10 mouse cellular contexts compared by ENCODE assay signal in genomic region chr8:84738715-84739400, GRCm38 (mm10). TPM values are rescaled to one million over a fixed set of nuclear protein-coding genes. Genes with fewer than 3 reads are reported as not detected.
DNase-seq lines count a peak whose midpoint lies in the region; ATAC-seq and TF ChIP-seq lines count a peak whose summit lies in the region.
"Had no signal": no experiment of that assay in that cellular context is flagged by ENCODE, and none has a peak within 500 bp of the region (broad histone marks: within the 10 kb centered on the region; RNA-seq: fewer than 3 reads in every experiment).

No protein-coding gene starts in this region.

- peak overlapping the region; percentile 73 for H3K27ac ChIP-seq in cerebellum, adult 2 months (ENCODE audit: insufficient read depth, low read length)
- peak overlapping the region; percentile 8; the same call in 1 of the 2 replicates for H3K27ac ChIP-seq in lung, embryonic 14.5 days (ENCODE audit: low read depth)
- H3K27ac ChIP-seq in heart, embryonic 16.5 days (ENCODE audit: low read length) = peak overlapping the region; percentile 61
- H3K27ac ChIP-seq in neural tube, embryonic 13.5 days (replicated peaks) = peak overlapping the region; percentile 47

- 0 out of 2 replicates have a peak, but pooled peaks cover 10% of the 10 kb centered on the region for H3K36me3 ChIP-seq in lung, embryonic 14.5 days (ENCODE audit: insufficient read depth)
- H3K36me3 ChIP-seq in heart, embryonic 16.5 days (ENCODE audit: control insufficient read depth, insufficient read depth) = no peaks in the 10 kb centered on the region
- H3K36me3 ChIP-seq in neural tube, embryonic 13.5 days = no peaks in the 10 kb centered on the region

- 0 out of 2 replicates have a peak overlapping the region, but pooled peaks have one; percentile 9 for H3K9ac ChIP-seq in lung, embryonic 14.5 days
- H3K9ac ChIP-seq in heart, embryonic 16.5 days (ENCODE audit: low read length) = peak overlapping the region; percentile 36; the same call in 1 of the 2 replicates
- peak overlapping the region; percentile 52; the same call in 1 of the 2 replicates for H3K9ac ChIP-seq in neural tube, embryonic 13.5 days

- H3K9me3 ChIP-seq in lung, embryonic 14.5 days (ENCODE audit: low read depth, low read length) = no peaks in the 10 kb centered on the region
- no peaks in the 10 kb centered on the region for H3K9me3 ChIP-seq in heart, embryonic 16.5 days (replicated peaks; ENCODE audit: control insufficient read depth, low read length)
- no peaks in the 10 kb centered on the region for H3K9me3 ChIP-seq in neural tube, embryonic 13.5 days

- TF ChIP-seq POLR2A in cerebellum, adult 2 months (IDR thresholded peaks at IDR 0.05; ENCODE audit: borderline replicate concordance, insufficient read depth, low read length) = no peak

- no peak overlapping the region for H3K4me3 ChIP-seq in cerebellum, adult 2 months (replicated peaks; ENCODE audit: insufficient read depth, low read depth, low read length)
- no peak overlapping the region for H3K4me3 ChIP-seq in lung, embryonic 14.5 days (ENCODE audit: low read depth, low read length)
- H3K4me3 ChIP-seq in heart, embryonic 16.5 days (ENCODE audit: low read length) = no peak overlapping the region
- no peak overlapping the region for H3K4me3 ChIP-seq in neural tube, embryonic 13.5 days

- peak in 1 of 2 experiments; percentile 60 for DNase-seq in cerebellum, adult 2 months
- no peak for DNase-seq in cerebellum, adult 8-10 months
- no peak for DNase-seq in lung, embryonic 14.5 days
- no peak for DNase-seq in lung, postnatal 10 days
- DNase-seq in layer of hippocampus, postnatal 36 days = no peak
- no peak for DNase-seq in cerebellum, adult 11 months

- 24% methylated on average over 10 of the region's 10 CpGs for WGBS in cerebellum, adult 2 months
- 57% methylated on average over 10 of the region's 10 CpGs for WGBS in lung, embryonic 14.5 days
- 74% methylated on average over 10 of the region's 10 CpGs for WGBS in heart, embryonic 16.5 days
- 42% methylated on average over 10 of the region's 10 CpGs for WGBS in neural tube, embryonic 13.5 days

- no peak for TF ChIP-seq CTCF in cerebellum, adult 2 months (IDR thresholded peaks at IDR 0.05; ENCODE audit: borderline replicate concordance, insufficient read depth, low read depth, low read length)
- TF ChIP-seq CTCF in lung, embryonic 14.5 days (IDR thresholded peaks at IDR 0.05; ENCODE audit: low read depth) = no peak

- no peak for ATAC-seq in lung, embryonic 14.5 days (ENCODE audit: insufficient read depth)
- ATAC-seq in heart, embryonic 16.5 days (replicated peaks; ENCODE audit: extremely low read depth, insufficient read depth, low FRiP score) = no peak
- ATAC-seq in neural tube, embryonic 13.5 days (ENCODE audit: low read depth) = no peak
- ATAC-seq: Patski had no signal

- no peak overlapping the region for H3K4me2 ChIP-seq in lung, embryonic 14.5 days
- no peak overlapping the region for H3K4me2 ChIP-seq in heart, embryonic 16.5 days (ENCODE audit: low read depth, low read length)
- 0 out of 2 replicates have a peak overlapping the region, but pooled peaks have one; percentile 40 for H3K4me2 ChIP-seq in neural tube, embryonic 13.5 days

- H3K27me3 ChIP-seq in cerebellum, adult 2 months (ENCODE audit: control insufficient read depth, insufficient read depth, low read length) = no peaks in the 10 kb centered on the region
- no peaks in the 10 kb centered on the region for H3K27me3 ChIP-seq in lung, embryonic 14.5 days (ENCODE audit: insufficient read depth, low read length)
- no peaks in the 10 kb centered on the region for H3K27me3 ChIP-seq in heart, embryonic 16.5 days (ENCODE audit: control insufficient read depth, insufficient read depth, low read length)
- H3K27me3 ChIP-seq in neural tube, embryonic 13.5 days = peaks cover 98% of the 10 kb centered on the region
- H3K27me3 ChIP-seq: Patski had no signal

- H3K4me1 ChIP-seq in cerebellum, adult 2 months (ENCODE audit: control insufficient read depth, insufficient read depth, low read length) = peaks cover 92% of the 10 kb centered on the region
- peaks cover 64% of the 10 kb centered on the region for H3K4me1 ChIP-seq in lung, embryonic 14.5 days (ENCODE audit: insufficient read depth)
- H3K4me1 ChIP-seq in heart, embryonic 16.5 days (ENCODE audit: control insufficient read depth, insufficient read depth, low read length) = peaks cover 76% of the 10 kb centered on the region
- peaks cover 97% of the 10 kb centered on the region for H3K4me1 ChIP-seq in neural tube, embryonic 13.5 days (replicated peaks)

RNA-seq across cellular contexts. Expression of gene G430095P16Rik, which starts 16.1 kb away (rescaled TPM):
- 0.27 and 0.33 TPM in 2 replicates for polyA plus RNA-seq in cerebellum, adult 2 months (2012; rRNA removed)
- polyA plus RNA-seq in lung, embryonic 14.5 days (2014; fragmentation: Nextera tagmentation; extraction: Ambion mirVana) = 2.7 and 2.8 TPM in 2 replicates
- polyA plus RNA-seq in heart, embryonic 16.5 days (2015; fragmentation: Nextera tagmentation; extraction: Ambion mirVana) = 3.1 and 4.7 TPM in 2 replicates
- polyA plus RNA-seq in neural tube, embryonic 13.5 days (2015; fragmentation: Nextera tagmentation; extraction: Ambion mirVana) = 1.4 and 2.2 TPM in 2 replicates
- total RNA-seq in layer of hippocampus, postnatal 36 days (2021) = not detected
- total RNA-seq: left cerebral cortex, adult 18-20 months had no signal

RNA-seq across cellular contexts. Expression of gene Lyl1, which starts 37.6 kb away (rescaled TPM):
- 1.7 TPM in 2 replicates for polyA plus RNA-seq in cerebellum, adult 2 months (2012; rRNA removed)
- 12.0 and 12.5 TPM in 2 replicates for polyA plus RNA-seq in lung, embryonic 14.5 days (2014; fragmentation: Nextera tagmentation; extraction: Ambion mirVana)
- polyA plus RNA-seq in heart, embryonic 16.5 days (2015; fragmentation: Nextera tagmentation; extraction: Ambion mirVana) = 10.2 and 12.0 TPM in 2 replicates
- 2.8 and 3.6 TPM in 2 replicates for polyA plus RNA-seq in neural tube, embryonic 13.5 days (2015; fragmentation: Nextera tagmentation; extraction: Ambion mirVana)
- total RNA-seq in layer of hippocampus, postnatal 36 days (2021) = 1 to 10 TPM; 1.2 to 2.0 TPM

RNA-seq across cellular contexts. Expression of gene Nacc1, which starts 51.2 kb away (rescaled TPM):
- 91.0 and 93.9 TPM in 2 replicates for polyA plus RNA-seq in cerebellum, adult 2 months (2012; rRNA removed)
- 29.8 and 33.8 TPM in 2 replicates for polyA plus RNA-seq in lung, embryonic 14.5 days (2014; fragmentation: Nextera tagmentation; extraction: Ambion mirVana)
- polyA plus RNA-seq in heart, embryonic 16.5 days (2015; fragmentation: Nextera tagmentation; extraction: Ambion mirVana) = 11.7 and 14.4 TPM in 2 replicates
- 14.1 and 15.1 TPM in 2 replicates for polyA plus RNA-seq in neural tube, embryonic 13.5 days (2015; fragmentation: Nextera tagmentation; extraction: Ambion mirVana)
- 10 to 100 TPM; 85.9 to 92.2 TPM for total RNA-seq in layer of hippocampus, postnatal 36 days (2021)

RNA-seq across cellular contexts. Expression of gene Trmt1, which starts 52.8 kb away (rescaled TPM):
- polyA plus RNA-seq in cerebellum, adult 2 months (2012; rRNA removed) = 144 and 148 TPM in 2 replicates
- 66.1 and 68.6 TPM in 2 replicates for polyA plus RNA-seq in lung, embryonic 14.5 days (2014; fragmentation: Nextera tagmentation; extraction: Ambion mirVana)
- 43.2 and 46.7 TPM in 2 replicates for polyA plus RNA-seq in heart, embryonic 16.5 days (2015; fragmentation: Nextera tagmentation; extraction: Ambion mirVana)
- 53.6 and 55.5 TPM in 2 replicates for polyA plus RNA-seq in neural tube, embryonic 13.5 days (2015; fragmentation: Nextera tagmentation; extraction: Ambion mirVana)
- 100 to 1,000 TPM in 1 of 2 experiments, 10 to 100 TPM in 1; 95.2 to 115 TPM for total RNA-seq in layer of hippocampus, postnatal 36 days (2021)

Comparison
In these comparisons a context has a peak if more than half of its experiments do, and no peak if none do; other contexts are left out.
1. H3K27ac ChIP-seq: peak in every context shown above with its lines; median percentile 73 in cerebellum, adult 2 months; 61 in heart, embryonic 16.5 days; 47 in neural tube, embryonic 13.5 days; 8 in lung, embryonic 14.5 days.